Mouse (Mus musculus) ovary, postnatal 14 days (tissue): ENCODE data around the gene Mc1r.
"Not testable (repeated sequence)": the region's sequence is repeated elsewhere in the genome, so short reads cannot be mapped to it uniquely, and the experiment has no call there.

Experiments used
- DNase-seq: peaks from one replicate; pipeline ENCODE4 v3.0.0; 2022; ENCODE audit warnings: low spot score

The Mc1r gene

GRCm38 (mm10) chr8:123431616-123432365 lies 24.9 kb downstream of the Mc1r start:
- no peak for DNase-seq

- DNase-seq, result no peak
These were observed 25.5 kb downstream of the Mc1r start for GRCm38 (mm10) chr8:123432381-123432780.

- DNase-seq, result not testable (repeated sequence)
These were observed 26.5 kb downstream of the Mc1r start for GRCm38 (mm10) chr8:123433241-123433974.

GRCm38 (mm10) chr8:123441788-123442187 lies 34.9 kb downstream of the Mc1r start:
- no peak for DNase-seq

- DNase-seq, result no peak
These were observed 35.4 kb downstream of the Mc1r start for GRCm38 (mm10) chr8:123442351-123442750.

GRCm38 (mm10) chr8:123442871-123443575 lies 36.1 kb downstream of the Mc1r start:
- peak; percentile 98 for DNase-seq

DNA sequence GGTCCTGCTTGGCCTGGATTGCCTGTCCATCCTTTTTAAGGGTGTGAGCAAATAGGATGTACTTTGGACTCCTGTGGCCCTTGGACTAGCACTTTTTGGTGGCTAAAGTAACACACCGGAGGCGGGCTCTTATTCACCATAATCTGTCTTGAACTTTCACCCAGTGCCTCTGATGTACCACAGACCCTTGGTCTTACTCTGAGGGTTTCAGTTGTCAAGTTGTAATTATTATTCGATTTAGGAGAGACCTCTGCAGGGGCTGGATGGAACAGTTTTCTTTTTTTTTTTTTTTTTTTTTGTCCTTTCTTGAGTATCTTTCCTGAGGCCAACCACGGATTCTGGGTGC lies 36.6 kb downstream of the Mc1r start:
- DNase-seq, result no peak

GRCm38 (mm10) chr8:123444131-123444530 lies 37.2 kb downstream of the Mc1r start:
- no peak for DNase-seq

GRCm38 (mm10) chr8:123445981-123446380 lies 39.1 kb downstream of the Mc1r start:
- DNase-seq, result no peak

- no peak for DNase-seq
These were observed 39.9 kb downstream of the Mc1r start for GRCm38 (mm10) chr8:123446799-123447198.

DNA sequence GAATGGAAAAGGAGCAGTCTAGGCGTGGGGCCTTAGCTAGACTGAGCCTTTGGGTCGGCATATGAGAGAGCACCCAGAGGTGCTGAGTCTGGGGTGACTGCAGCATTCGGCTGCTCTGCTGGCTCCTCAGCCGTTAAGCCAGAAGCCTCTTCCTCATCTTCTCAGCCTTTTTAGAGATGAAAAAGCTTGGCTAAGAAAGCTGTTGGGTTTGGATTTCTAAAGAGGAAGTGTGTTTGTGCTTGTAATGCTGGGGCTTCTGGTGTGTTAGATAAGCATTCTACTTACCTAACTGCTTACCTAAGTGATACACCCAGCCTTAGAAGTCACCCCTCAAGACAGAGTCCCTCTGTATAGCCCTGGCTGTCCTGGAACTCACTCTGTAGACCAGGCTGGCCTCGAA lies 43.9 kb downstream of the Mc1r start:
- no peak for DNase-seq

DNA sequence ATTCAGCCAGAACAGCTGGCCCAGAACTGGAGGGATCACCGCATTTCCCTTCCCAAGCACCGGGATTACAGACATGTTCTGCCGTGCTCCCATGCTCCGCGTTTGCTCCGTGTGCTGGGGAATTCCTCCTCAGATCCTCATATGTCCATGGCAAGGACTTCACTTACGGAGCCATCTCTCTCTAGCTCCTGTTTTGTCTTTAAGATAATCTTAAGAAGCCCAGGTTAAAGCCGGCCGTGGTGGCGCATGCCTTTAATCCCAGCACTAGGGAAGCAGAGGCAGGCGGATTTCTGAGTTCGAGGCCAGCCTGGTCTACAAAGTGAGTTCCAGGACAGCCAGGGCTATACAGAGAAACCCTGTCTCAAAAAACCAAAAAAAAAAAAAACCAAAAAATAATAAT lies 44.8 kb downstream of the Mc1r start:
- not testable (repeated sequence) for DNase-seq

DNA sequence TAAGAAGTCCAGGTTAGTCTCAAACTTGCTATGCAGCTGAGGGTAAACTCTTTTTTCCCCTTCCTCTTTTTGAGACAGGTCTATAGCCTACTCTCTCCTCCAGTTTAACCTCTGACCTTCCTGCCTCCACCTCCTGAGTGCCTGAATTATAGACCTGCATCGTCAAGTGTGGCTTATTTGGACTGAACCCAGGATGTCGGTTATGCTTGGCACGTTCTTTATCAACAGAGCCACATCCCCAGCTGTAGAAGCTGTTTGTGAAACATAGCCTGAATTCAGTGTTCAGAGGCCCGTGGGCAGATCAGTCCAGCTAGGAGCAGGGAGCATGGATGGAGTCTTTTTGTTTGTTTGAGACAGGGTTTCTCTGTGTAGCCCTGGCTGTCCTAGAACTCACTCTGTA lies 45.2 kb downstream of the Mc1r start:
- DNase-seq, result no peak

- no peak for DNase-seq
These were observed 46.4 kb downstream of the Mc1r start for GRCm38 (mm10) chr8:123453291-123453690.

DNA sequence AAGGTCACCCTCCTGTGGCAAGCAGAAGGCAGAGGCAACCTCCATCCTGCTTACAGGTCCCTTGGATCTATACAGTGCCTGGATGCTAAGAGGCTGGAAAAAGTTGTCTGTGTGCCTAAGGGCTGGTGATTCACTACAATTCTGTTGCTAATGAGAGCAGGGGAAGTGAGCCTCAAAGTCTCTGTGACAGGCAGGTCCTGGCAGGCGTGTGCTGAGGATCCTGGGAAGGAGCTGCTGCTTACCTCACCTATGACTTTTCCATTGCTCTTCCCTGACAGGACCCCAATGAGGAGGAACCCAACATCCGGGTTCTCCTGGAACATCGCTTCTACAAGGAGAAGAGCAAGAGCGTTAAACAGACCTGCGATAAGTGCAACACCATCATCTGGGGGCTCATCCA lies 47.0 kb downstream of the Mc1r start:
- no peak for DNase-seq

- DNase-seq, result no peak
These were observed 47.7 kb downstream of the Mc1r start for GRCm38 (mm10) chr8:123454559-123454958.
